Mouse (Mus musculus): ENCODE measurements around the gene Prkci. TPM values are rescaled to one million over a fixed set of nuclear protein-coding genes. Genes with fewer than 3 reads are reported as not detected.

Gene Prkci
- polyA plus RNA-seq, 1 experiment from 2014 or later = 24.6 TPM

DNA sequence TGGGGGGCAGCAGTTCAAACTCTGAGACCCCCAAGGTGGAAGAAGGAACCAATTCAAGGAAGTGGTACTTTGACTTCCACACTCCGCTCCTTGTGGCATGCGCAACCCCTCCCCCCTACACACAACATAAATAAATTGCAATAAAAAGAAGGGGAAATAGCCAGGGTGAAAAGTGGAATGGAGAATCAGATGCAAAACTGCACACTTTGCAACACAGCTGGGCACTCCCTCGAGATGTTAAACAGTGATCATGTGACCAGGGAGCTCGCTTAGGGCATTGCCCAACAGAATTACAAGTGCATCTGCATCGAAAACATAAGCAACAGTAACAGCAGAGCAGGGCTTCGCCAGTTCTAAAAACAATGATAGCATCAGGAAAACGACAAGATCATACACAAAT, 3.4 kb upstream of the Prkci start:
- Histone ChIP-seq H3K9me3 (ENCODE audit: control insufficient read depth, low read length) (no peaks in the 10 kb centered on the region), H3K4me1 (ENCODE audit: control insufficient read depth, insufficient read depth, low read length) (0 out of 2 replicates have a peak, but pooled peaks cover 2% of the 10 kb centered on the region), H3K27ac (ENCODE audit: low read length) (no peak overlapping the region), H3K4me2 (ENCODE audit: low read depth, low read length) (no peak overlapping the region), H3K4me3 (ENCODE audit: low read length) (no peak overlapping the region), H3K27me3 (replicated peaks; ENCODE audit: control insufficient read depth, insufficient read depth, low read length) (no peaks in the 10 kb centered on the region), H3K9ac (ENCODE audit: low read depth, low read length) (no peak overlapping the region), H3K36me3 (ENCODE audit: control insufficient read depth, insufficient read depth, low read length) (no peaks in the 10 kb centered on the region)
- 77% methylated on average over 7 of the region's 7 CpGs for whole genome bisulfite sequencing
- no peak for ATAC-seq

GRCm38 (mm10) chr3:30993066-30993573, 2.4 kb upstream of the Prkci start:
- no peak for ATAC-seq
- H3K27me3 ChIP-seq (replicated peaks; ENCODE audit: control insufficient read depth, insufficient read depth, low read length) = no peaks in the 10 kb centered on the region
- no peak overlapping the region for H3K27ac ChIP-seq (ENCODE audit: low read length)

GRCm38 (mm10) chr3:30994859-30995258, 688 bp upstream of the Prkci start:
- H3K9ac ChIP-seq (ENCODE audit: low read depth, low read length) = peak overlapping the region; percentile 31
- H3K36me3 ChIP-seq (ENCODE audit: control insufficient read depth, insufficient read depth, low read length) = no peaks in the 10 kb centered on the region
- no peak overlapping the region for H3K27ac ChIP-seq (ENCODE audit: low read length)
- ATAC-seq = no peak
- H3K4me1 ChIP-seq (ENCODE audit: control insufficient read depth, insufficient read depth, low read length) = peaks cover 21% of the 10 kb centered on the region
- H3K4me2 ChIP-seq (ENCODE audit: low read depth, low read length) = peak overlapping the region; percentile 50
- WGBS = 14% methylated on average over 6 of the region's 6 CpGs
- peak overlapping the region; percentile 79 for H3K4me3 ChIP-seq (ENCODE audit: low read length)
- H3K27me3 ChIP-seq (replicated peaks; ENCODE audit: control insufficient read depth, insufficient read depth, low read length) = no peaks in the 10 kb centered on the region
- H3K9me3 ChIP-seq (ENCODE audit: control insufficient read depth, low read length) = no peaks in the 10 kb centered on the region

More at GRCm38 (mm10) chr3:30993066-30993573, 2.4 kb upstream of the Prkci start:
- H3K4me3 ChIP-seq (ENCODE audit: low read length) = no peak overlapping the region
- H3K4me1 ChIP-seq (ENCODE audit: control insufficient read depth, insufficient read depth, low read length) = peaks cover 7% of the 10 kb centered on the region
- H3K9ac ChIP-seq (ENCODE audit: low read depth, low read length) = no peak overlapping the region
- H3K4me2 ChIP-seq (ENCODE audit: low read depth, low read length) = no peak overlapping the region
- no peaks in the 10 kb centered on the region for H3K36me3 ChIP-seq (ENCODE audit: control insufficient read depth, insufficient read depth, low read length)
- no peaks in the 10 kb centered on the region for H3K9me3 ChIP-seq (ENCODE audit: control insufficient read depth, low read length)

- no peaks in the 10 kb centered on the region for H3K9me3 ChIP-seq (ENCODE audit: control insufficient read depth, low read length)
- peak overlapping the region; percentile 88 for H3K9ac ChIP-seq (ENCODE audit: low read depth, low read length)
- WGBS = under 1% methylated on average over 49 of the region's 49 CpGs
- H3K36me3 ChIP-seq (ENCODE audit: control insufficient read depth, insufficient read depth, low read length) = no peaks in the 10 kb centered on the region
- H3K4me3 ChIP-seq (ENCODE audit: low read length) = peak overlapping the region; percentile 79
- peak; percentile 57 for ATAC-seq
- H3K4me2 ChIP-seq (ENCODE audit: low read depth, low read length) = peak overlapping the region; percentile 53
- H3K27ac ChIP-seq (ENCODE audit: low read length) = peak overlapping the region; percentile 65
- peaks cover 28% of the 10 kb centered on the region for H3K4me1 ChIP-seq (ENCODE audit: control insufficient read depth, insufficient read depth, low read length)
- H3K27me3 ChIP-seq (replicated peaks; ENCODE audit: control insufficient read depth, insufficient read depth, low read length) = no peaks in the 10 kb centered on the region
Measured at GRCm38 (mm10) chr3:30995899-30996687, 546 bp downstream of the Prkci start.

GRCm38 (mm10) chr3:30996688-30997014, 1.1 kb downstream of the Prkci start:
- Histone ChIP-seq H3K9ac (ENCODE audit: low read depth, low read length) (peak overlapping the region; percentile 88), H3K9me3 (ENCODE audit: control insufficient read depth, low read length) (no peaks in the 10 kb centered on the region), H3K27me3 (replicated peaks; ENCODE audit: control insufficient read depth, insufficient read depth, low read length) (no peaks in the 10 kb centered on the region), H3K4me2 (ENCODE audit: low read depth, low read length) (peak overlapping the region; percentile 53), H3K36me3 (ENCODE audit: control insufficient read depth, insufficient read depth, low read length) (no peaks in the 10 kb centered on the region), H3K4me1 (ENCODE audit: control insufficient read depth, insufficient read depth, low read length) (peaks cover 33% of the 10 kb centered on the region), H3K27ac (ENCODE audit: low read length) (no peak overlapping the region), H3K4me3 (ENCODE audit: low read length) (peak overlapping the region; percentile 79)
- WGBS = 3% methylated on average over 4 of the region's 4 CpGs
- no peak for ATAC-seq

- ATAC-seq = peak; percentile 34
- 0 out of 2 replicates have a peak, but pooled peaks cover 4% of the 10 kb centered on the region for H3K36me3 ChIP-seq (ENCODE audit: control insufficient read depth, insufficient read depth, low read length)
- H3K27me3 ChIP-seq (replicated peaks; ENCODE audit: control insufficient read depth, insufficient read depth, low read length) = no peaks in the 10 kb centered on the region
- H3K4me3 ChIP-seq (ENCODE audit: low read length) = no peak overlapping the region; the same call in 1 of the 2 replicates
- peak overlapping the region; percentile 90 for H3K27ac ChIP-seq (ENCODE audit: low read length)
- H3K9me3 ChIP-seq (ENCODE audit: control insufficient read depth, low read length) = no peaks in the 10 kb centered on the region
- H3K4me2 ChIP-seq (ENCODE audit: low read depth, low read length) = peak overlapping the region; percentile 37
- whole genome bisulfite sequencing = 28% methylated on average over 10 of the region's 10 CpGs
- H3K9ac ChIP-seq (ENCODE audit: low read depth, low read length) = peak overlapping the region; percentile 49; the same call in 1 of the 2 replicates
- peaks cover 34% of the 10 kb centered on the region for H3K4me1 ChIP-seq (ENCODE audit: control insufficient read depth, insufficient read depth, low read length)
Measured at GRCm38 (mm10) chr3:30999401-31000017, 4.0 kb downstream of the Prkci start.

- H3K27ac ChIP-seq (ENCODE audit: low read length) = peak overlapping the region; percentile 90
- peak overlapping the region; percentile 37; the same call in 1 of the 2 replicates for H3K4me2 ChIP-seq (ENCODE audit: low read depth, low read length)
- ATAC-seq = peak; percentile 8; the same call in 1 of the 2 replicates
- H3K9me3 ChIP-seq (ENCODE audit: control insufficient read depth, low read length) = no peaks in the 10 kb centered on the region
- peaks cover 34% of the 10 kb centered on the region for H3K4me1 ChIP-seq (ENCODE audit: control insufficient read depth, insufficient read depth, low read length)
- H3K27me3 ChIP-seq (replicated peaks; ENCODE audit: control insufficient read depth, insufficient read depth, low read length) = no peaks in the 10 kb centered on the region
- no peak overlapping the region; the same call in 1 of the 2 replicates for H3K4me3 ChIP-seq (ENCODE audit: low read length)
- H3K9ac ChIP-seq (ENCODE audit: low read depth, low read length) = peak overlapping the region; percentile 49; the same call in 1 of the 2 replicates
- 27% methylated on average over 4 of the region's 4 CpGs for WGBS
- 0 out of 2 replicates have a peak, but pooled peaks cover 4% of the 10 kb centered on the region for H3K36me3 ChIP-seq (ENCODE audit: control insufficient read depth, insufficient read depth, low read length)
Measured at GRCm38 (mm10) chr3:31000018-31000407, 4.5 kb downstream of the Prkci start.

DNA sequence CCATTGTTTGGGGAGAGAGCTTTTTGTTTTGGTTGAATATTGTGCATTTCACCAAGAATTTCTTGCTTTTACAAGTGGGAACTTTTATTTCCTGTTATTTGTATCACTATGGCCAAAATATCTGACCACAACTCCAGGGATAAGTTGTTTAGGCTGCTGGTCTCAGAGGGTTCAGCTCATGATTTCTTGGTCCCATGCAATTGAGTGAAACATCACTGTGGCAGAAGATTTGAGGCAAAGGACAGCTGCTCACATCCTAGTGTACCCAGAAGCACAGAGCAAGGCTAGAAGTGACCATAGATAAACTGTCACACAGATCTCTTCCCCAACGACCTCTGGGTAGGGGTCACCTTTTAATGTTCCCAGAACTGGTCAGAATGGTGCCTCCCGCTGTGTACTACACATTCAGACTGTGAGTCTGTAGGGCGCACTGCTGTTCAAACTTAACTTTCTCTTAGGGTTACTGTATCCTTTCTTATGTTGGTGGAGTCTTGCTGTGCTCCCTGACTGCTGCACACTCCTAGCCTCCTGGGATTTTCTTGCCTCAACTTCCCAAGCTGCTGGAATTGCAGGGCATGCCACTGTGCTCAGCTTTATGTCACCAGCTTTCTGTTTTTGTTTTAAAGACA, 5.6 kb downstream of the Prkci start:
- Histone ChIP-seq H3K4me2 (ENCODE audit: low read depth, low read length) (no peak overlapping the region), H3K27ac (ENCODE audit: low read length) (peak overlapping the region; percentile 35; the same call in 1 of the 2 replicates), H3K36me3 (ENCODE audit: control insufficient read depth, insufficient read depth, low read length) (0 out of 2 replicates have a peak, but pooled peaks cover 4% of the 10 kb centered on the region), H3K9ac (ENCODE audit: low read depth, low read length) (no peak overlapping the region), H3K4me3 (ENCODE audit: low read length) (no peak overlapping the region), H3K27me3 (replicated peaks; ENCODE audit: control insufficient read depth, insufficient read depth, low read length) (no peaks in the 10 kb centered on the region), H3K9me3 (ENCODE audit: control insufficient read depth, low read length) (no peaks in the 10 kb centered on the region), H3K4me1 (ENCODE audit: control insufficient read depth, insufficient read depth, low read length) (peaks cover 34% of the 10 kb centered on the region)
- 49% methylated on average over 3 of the region's 3 CpGs for WGBS
- no peak for ATAC-seq
